Mouse (Mus musculus): ENCODE data around the gene Nrg3. TPM values are rescaled to one million over a fixed set of nuclear protein-coding genes. Genes with fewer than 3 reads are reported as not detected.
"Not testable (repeated sequence)": the region's sequence is repeated elsewhere in the genome, so short reads cannot be mapped to it uniquely, and the experiment has no call there.

Nrg3 gene
- total RNA-seq, 2 experiments from 2014 or later: 66.9 to 70.0 TPM

- no peak for TF ChIP-seq CTCF (conservative IDR thresholded peaks at IDR 0.05)
- DNase-seq (ENCODE audit: low spot score in 2 of 2): peak in 1 of 2 experiments; percentile 16
These were observed 1025.8 kb downstream of the Nrg3 start for GRCm38 (mm10) chr14:38447086-38447485.

DNA sequence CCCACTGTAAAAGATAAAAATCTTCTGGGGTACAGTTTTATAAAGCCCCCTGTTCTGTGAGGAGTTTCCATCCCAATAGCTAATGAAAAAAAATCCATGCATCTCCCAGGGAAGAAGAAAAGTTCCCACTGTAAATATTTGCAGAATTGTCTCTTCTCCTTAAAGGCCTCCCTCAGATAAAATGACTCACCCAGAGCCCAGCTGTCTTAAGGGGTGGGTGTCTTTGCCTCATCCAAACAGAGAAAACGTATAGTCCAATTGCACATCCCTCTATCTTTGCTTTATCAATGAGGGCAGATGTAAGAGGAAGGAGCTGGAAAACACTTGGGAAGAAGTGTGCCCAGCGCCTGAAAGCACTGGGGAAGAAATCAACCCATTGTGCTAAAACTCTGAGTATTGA lies 1028.1 kb downstream of the Nrg3 start:
- no peak for DNase-seq (ENCODE audit: low spot score in 2 of 2)
- H3K27ac ChIP-seq: no peak overlapping the region
- H3K4me3 ChIP-seq: no peak overlapping the region
- no peak for TF ChIP-seq CTCF (conservative IDR thresholded peaks at IDR 0.05)

More at GRCm38 (mm10) chr14:38447086-38447485, 1025.8 kb downstream of the Nrg3 start:
- peak overlapping the region; percentile 76 for H3K27ac ChIP-seq
- H3K4me3 ChIP-seq: no peak overlapping the region

DNA sequence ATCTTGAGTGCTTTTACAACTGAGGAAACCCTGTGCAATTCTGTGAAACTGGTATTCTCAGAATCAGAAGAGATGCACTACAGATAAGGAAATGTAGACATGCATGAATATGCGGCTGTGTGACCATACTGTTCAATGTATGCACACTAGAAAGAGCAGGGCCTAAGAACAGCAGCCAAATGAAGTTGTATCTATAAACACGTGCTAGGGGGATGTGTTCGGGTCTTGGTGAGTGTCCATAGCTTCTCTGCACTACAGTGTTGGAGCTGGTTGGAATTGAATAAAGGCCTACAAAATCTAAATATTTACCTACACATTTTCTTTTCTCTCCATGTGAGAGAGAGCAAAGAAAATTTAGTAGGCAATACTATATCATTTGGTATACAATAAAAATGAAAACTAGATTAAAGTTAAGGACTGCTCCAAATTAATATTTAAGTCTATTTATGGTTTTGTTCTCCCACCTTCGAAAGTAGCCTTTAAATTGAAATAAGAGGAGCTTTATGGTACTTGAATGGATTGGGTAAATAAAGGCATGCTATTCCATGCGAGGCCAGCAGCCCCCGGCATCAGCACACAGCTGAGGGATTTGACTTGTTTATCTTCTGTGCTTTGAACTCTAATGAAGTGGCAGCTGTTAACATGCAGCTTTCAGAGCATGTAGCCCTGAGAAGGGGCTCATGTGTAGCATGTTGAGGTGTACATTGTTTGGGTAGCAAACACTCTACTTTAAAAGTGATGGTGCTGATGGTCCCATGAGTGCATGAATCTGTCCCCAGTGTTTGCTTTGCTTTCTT lies 1038.9 kb downstream of the Nrg3 start:
- no peak for TF ChIP-seq CTCF (conservative IDR thresholded peaks at IDR 0.05)
- Histone ChIP-seq H3K4me3 (no peak overlapping the region), H3K27ac (no peak overlapping the region)
- no peak for DNase-seq (ENCODE audit: low spot score in 2 of 2)

DNA sequence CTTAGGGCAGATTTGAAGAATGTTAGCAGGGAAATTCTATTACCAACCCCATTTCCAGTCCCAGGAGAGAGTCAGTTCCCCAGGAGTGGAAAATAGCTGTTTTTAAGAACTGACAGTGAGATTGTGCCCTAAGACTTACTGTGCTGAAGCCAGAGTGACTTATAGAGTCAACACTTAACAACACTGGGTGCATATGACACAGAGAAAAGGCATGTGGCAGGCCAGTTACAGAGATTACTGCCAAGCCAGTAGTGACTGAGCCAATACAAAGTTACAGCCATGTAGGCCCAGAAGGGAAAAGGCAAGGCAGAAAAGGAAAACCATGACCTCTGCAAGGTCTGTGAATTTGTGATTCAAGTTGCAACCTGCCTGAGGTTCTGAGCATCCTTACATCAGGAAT lies 1098.2 kb downstream of the Nrg3 start:
- Histone ChIP-seq H3K4me3 (no peak overlapping the region), H3K27ac (0 out of 2 replicates have a peak overlapping the region, but pooled peaks have one; percentile 12)
- no peak for TF ChIP-seq CTCF (conservative IDR thresholded peaks at IDR 0.05)
- DNase-seq (ENCODE audit: low spot score in 2 of 2): no peak

DNA sequence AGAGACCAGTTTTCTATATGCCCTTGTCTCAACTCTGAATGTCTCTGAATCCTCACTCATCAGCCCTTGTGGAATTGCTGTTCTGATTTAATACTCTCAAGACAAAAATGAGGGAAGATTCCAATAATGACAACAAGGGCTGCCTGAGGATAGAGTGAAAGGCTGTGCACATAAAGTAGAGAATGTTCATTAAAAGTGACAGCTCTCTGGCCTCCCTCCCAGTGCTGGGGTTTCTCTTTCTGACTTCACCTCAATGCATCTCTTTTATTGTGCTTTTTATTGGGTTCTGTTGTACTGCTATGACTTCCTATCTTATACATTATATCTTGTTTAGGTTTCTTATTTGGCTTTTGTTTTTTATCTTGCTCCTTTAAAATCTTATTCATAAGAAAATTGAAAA lies 1131.9 kb downstream of the Nrg3 start:
- Histone ChIP-seq H3K4me3 (no peak overlapping the region), H3K27ac (no peak overlapping the region)
- no peak for DNase-seq (ENCODE audit: low spot score in 2 of 2)
- no peak for TF ChIP-seq CTCF (conservative IDR thresholded peaks at IDR 0.05)

DNA sequence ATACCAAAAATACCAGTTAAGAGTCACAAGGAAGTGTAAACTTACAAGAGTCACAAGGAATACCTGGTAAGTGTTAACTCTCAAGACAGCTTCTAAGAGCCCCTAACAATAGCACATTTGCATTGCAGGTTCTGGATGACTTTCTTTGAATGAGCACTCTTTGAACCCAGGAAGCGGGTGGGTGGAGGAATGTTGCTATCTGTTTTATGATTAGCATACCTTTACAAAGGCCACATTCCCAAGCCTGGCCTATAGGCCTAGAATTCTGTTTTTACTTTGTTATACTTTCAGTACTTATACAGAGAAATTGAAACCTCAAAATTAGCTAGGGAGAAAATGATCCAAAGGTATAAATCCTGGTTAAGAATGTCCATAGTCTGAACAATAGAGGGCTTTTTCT lies 1150.0 kb downstream of the Nrg3 start:
- H3K27ac ChIP-seq; H3K4me3 ChIP-seq; DNase-seq (ENCODE audit: low spot score in 2 of 2): not testable (repeated sequence)

- Histone ChIP-seq H3K4me3 (no peak overlapping the region), H3K27ac (no peak overlapping the region)
- no peak for DNase-seq (ENCODE audit: low spot score in 2 of 2)
- TF ChIP-seq CTCF (conservative IDR thresholded peaks at IDR 0.05): no peak
These were observed 1152.1 kb downstream of the Nrg3 start for GRCm38 (mm10) chr14:38320619-38321340.

Small RNAs within 50 kb of the gene (microRNA-seq; reads per million reads assigned to microRNA genes)
- 0 reads per million in 2 experiments for gene Gm27332

Data from layer of hippocampus, adult 2 months (tissue).